Mouse (Mus musculus) lung, embryonic 14.5 days (tissue): Measurements from ENCODE around the gene Rxra. TPM values are rescaled to one million over a fixed set of nuclear protein-coding genes. Genes with fewer than 3 reads are reported as not detected.

Experiments used
- ATAC-seq: fragments of 200-750 bp; cut with Nextera tagmentation; 2 replicates; pipeline ENCODE4 v1.8.0; 2017; ENCODE audit warnings: mild to moderate bottlenecking, moderate TSS enrichment, moderate library complexity; ENCODE audit not compliant: insufficient read depth
- DNase-seq: peaks from one replicate; pipeline ENCODE4 v3.0.0-alpha.2; 2015
- H3K27ac ChIP-seq: fragments of 300-500 bp; sonication (generic); 2 replicates; pipeline ENCODE4 v1.5.1; 2014; ENCODE audit warnings: low read depth, mild to moderate bottlenecking, moderate library complexity
- H3K27me3 ChIP-seq: fragments of 300-500 bp; sonication (generic); 2 replicates; pipeline ENCODE4 v1.6.1; 2014; ENCODE audit warnings: low read length, control low read depth; ENCODE audit not compliant: insufficient read depth
- H3K36me3 ChIP-seq: fragments of 300-500 bp; sonication (generic); 2 replicates; pipeline ENCODE4 v1.6.1; 2014; ENCODE audit warnings: control low read depth; ENCODE audit not compliant: insufficient read depth
- H3K4me1 ChIP-seq: fragments of 300-500 bp; sonication (generic); 2 replicates; pipeline ENCODE4 v1.6.1; 2014; ENCODE audit warnings: antibody characterized with exemption, control low read depth; ENCODE audit not compliant: insufficient read depth
- H3K4me2 ChIP-seq: fragments of 300-500 bp; sonication (generic); 2 replicates; pipeline ENCODE4 v1.6.1; 2014; ENCODE audit warnings: mild to moderate bottlenecking
- H3K4me3 ChIP-seq: fragments of 300-500 bp; sonication (generic); 2 replicates; pipeline ENCODE4 v1.5.1; 2014; ENCODE audit warnings: low read depth, low read length
- H3K9ac ChIP-seq: fragments of 300-500 bp; sonication (generic); 2 replicates; pipeline ENCODE4 v1.6.1; 2014
- H3K9me3 ChIP-seq: fragments of 300-500 bp; sonication (generic); 2 replicates; pipeline ENCODE4 v1.6.1; 2016; ENCODE audit warnings: low read depth, low read length, control low read depth
- CTCF ChIP-seq: IDR thresholded peaks from 2 replicates; pipeline ENCODE4 v1.5.1; 2016; ENCODE audit warnings: antibody characterized with exemption, low read depth
- WGBS: fragments of 180-500 bp; shearing (Covaris S2); extraction: QIAGEN DNeasy Blood & Tissue Kit; methylation state at CpG from one replicate; pipeline ENCODE4 v1.1.7; 2014; 5-methylcytosine and 5-hydroxymethylcytosine counted together
- polyA plus RNA-seq: library from polyadenylated mRNA; unstranded; fragments of >200 nt; fragmentation: Nextera tagmentation; extraction: Ambion mirVana; gene quantifications from 2 replicates; pipeline ENCODE4 v1.2.1, GENCODE M21; 2014

Gene Rxra
- polyA plus RNA-seq, 1 experiment from 2014 or later: 10.3 TPM

GRCm38 (mm10) chr2:27679621-27680025, 3.4 kb downstream of the Rxra start:
- WGBS: 7% methylated on average over 3 of the region's 3 CpGs

GRCm38 (mm10) chr2:27680058-27680457, 3.8 kb downstream of the Rxra start:
- Histone ChIP-seq H3K4me2 (peak overlapping the region; percentile 98), H3K9me3 (no peaks in the 10 kb centered on the region), H3K4me3 (no peak overlapping the region)

More at GRCm38 (mm10) chr2:27679621-27680025, 3.4 kb downstream of the Rxra start:
- H3K27ac ChIP-seq: peak overlapping the region; percentile 74; the same call in 1 of the 2 replicates
- peak overlapping the region; percentile 95; the same call in 1 of the 2 replicates for H3K9ac ChIP-seq
- peak overlapping the region; percentile 90; the same call in 1 of the 2 replicates for H3K4me3 ChIP-seq
- TF ChIP-seq CTCF: no peak
- no peak for ATAC-seq
- no peaks in the 10 kb centered on the region for H3K9me3 ChIP-seq
- peaks cover 45% of the 10 kb centered on the region for H3K4me1 ChIP-seq
- H3K27me3 ChIP-seq: no peaks in the 10 kb centered on the region
- no peaks in the 10 kb centered on the region for H3K36me3 ChIP-seq
- peak; percentile 69 for DNase-seq
- peak overlapping the region; percentile 98 for H3K4me2 ChIP-seq

GRCm38 (mm10) chr2:27680595-27680994, 4.4 kb downstream of the Rxra start:
- Histone ChIP-seq H3K36me3 (no peaks in the 10 kb centered on the region), H3K9ac (no peak overlapping the region), H3K9me3 (no peaks in the 10 kb centered on the region), H3K4me3 (no peak overlapping the region), H3K27me3 (no peaks in the 10 kb centered on the region), H3K4me2 (peak overlapping the region; percentile 98), H3K27ac (no peak overlapping the region), H3K4me1 (peaks cover 46% of the 10 kb centered on the region)
- ATAC-seq: no peak
- 70% methylated on average over 4 of the region's 4 CpGs for WGBS
- TF ChIP-seq CTCF: no peak
- DNase-seq: no peak

More at GRCm38 (mm10) chr2:27680058-27680457, 3.8 kb downstream of the Rxra start:
- Histone ChIP-seq H3K9ac (peak overlapping the region; percentile 95; the same call in 1 of the 2 replicates), H3K27ac (peak overlapping the region; percentile 74; the same call in 1 of the 2 replicates), H3K27me3 (no peaks in the 10 kb centered on the region), H3K4me1 (peaks cover 46% of the 10 kb centered on the region), H3K36me3 (no peaks in the 10 kb centered on the region)
- ATAC-seq (peak; percentile 10; the same call in 1 of the 2 replicates), DNase-seq (no peak)
- WGBS: 48% methylated on average over 6 of the region's 6 CpGs
- no peak for TF ChIP-seq CTCF

- TF ChIP-seq CTCF: no peak
- 82% methylated on average over 4 of the region's 4 CpGs for WGBS
- DNase-seq (no peak), ATAC-seq (no peak)
- no peaks in the 10 kb centered on the region for H3K27me3 ChIP-seq
- H3K9me3 ChIP-seq: no peaks in the 10 kb centered on the region
- no peak overlapping the region for H3K4me3 ChIP-seq
- H3K27ac ChIP-seq: no peak overlapping the region
- no peaks in the 10 kb centered on the region for H3K36me3 ChIP-seq
- H3K4me1 ChIP-seq: peaks cover 42% of the 10 kb centered on the region
- no peak overlapping the region for H3K4me2 ChIP-seq
- no peak overlapping the region for H3K9ac ChIP-seq
These were observed 5.2 kb downstream of the Rxra start for GRCm38 (mm10) chr2:27681426-27681825.

DNA sequence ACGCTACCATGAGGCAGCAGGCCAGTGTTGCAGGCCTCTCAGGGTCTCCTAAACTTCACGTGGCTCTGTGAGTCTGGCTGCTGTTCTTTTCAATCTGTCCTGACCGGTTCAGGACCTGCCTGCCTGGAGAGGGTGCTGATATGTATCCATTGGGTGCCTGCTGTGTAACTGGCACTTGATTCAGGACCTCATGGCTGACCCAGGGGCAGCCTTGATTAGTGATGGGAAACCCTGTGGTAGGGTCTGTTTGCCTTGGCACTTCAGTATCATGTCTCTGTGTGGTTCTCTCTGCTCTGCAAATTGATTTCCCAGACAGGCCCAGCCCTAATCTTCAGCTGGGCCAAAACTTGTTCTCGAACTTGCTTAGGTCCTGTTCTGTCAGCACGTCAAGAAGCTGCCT, 5.9 kb downstream of the Rxra start:
- H3K9ac ChIP-seq: no peak overlapping the region
- TF ChIP-seq CTCF: no peak
- H3K4me3 ChIP-seq: no peak overlapping the region

GRCm38 (mm10) chr2:27684017-27684657, 7.9 kb downstream of the Rxra start:
- no peak overlapping the region for H3K9ac ChIP-seq
- no peak for ATAC-seq

More for the DNA sequence above, 5.9 kb downstream of the Rxra start:
- Histone ChIP-seq H3K9me3 (no peaks in the 10 kb centered on the region), H3K27ac (no peak overlapping the region), H3K36me3 (no peaks in the 10 kb centered on the region), H3K27me3 (no peaks in the 10 kb centered on the region), H3K4me2 (no peak overlapping the region), H3K4me1 (peaks cover 46% of the 10 kb centered on the region)
- no peak for ATAC-seq
- no peak for DNase-seq
- WGBS: 59% methylated on average over 5 of the region's 5 CpGs

GRCm38 (mm10) chr2:27685917-27686316, 9.7 kb downstream of the Rxra start:
- Histone ChIP-seq H3K27ac (no peak overlapping the region), H3K4me3 (no peak overlapping the region), H3K27me3 (no peaks in the 10 kb centered on the region), H3K4me1 (peaks cover 27% of the 10 kb centered on the region; the same call in 1 of the 2 replicates), H3K9me3 (no peaks in the 10 kb centered on the region), H3K9ac (no peak overlapping the region), H3K36me3 (no peaks in the 10 kb centered on the region), H3K4me2 (no peak overlapping the region)
- ATAC-seq: no peak
- no peak for DNase-seq
- TF ChIP-seq CTCF: no peak
- WGBS: 80% methylated on average over 4 of the region's 4 CpGs

More at GRCm38 (mm10) chr2:27684017-27684657, 7.9 kb downstream of the Rxra start:
- H3K9me3 ChIP-seq: no peaks in the 10 kb centered on the region
- no peak overlapping the region for H3K4me3 ChIP-seq
- H3K27ac ChIP-seq: no peak overlapping the region
- no peak for TF ChIP-seq CTCF
- H3K4me1 ChIP-seq: peaks cover 43% of the 10 kb centered on the region
- WGBS: 61% methylated on average over 11 of the region's 11 CpGs
- H3K4me2 ChIP-seq: no peak overlapping the region
- no peaks in the 10 kb centered on the region for H3K36me3 ChIP-seq
- no peaks in the 10 kb centered on the region for H3K27me3 ChIP-seq
- no peak for DNase-seq
